Mouse (Mus musculus) midbrain, embryonic 12.5 days (tissue): Measurements from ENCODE around the gene Cers2. TPM values are rescaled to one million over a fixed set of nuclear protein-coding genes. Genes with fewer than 3 reads are reported as not detected.
A peak's percentile ranks its signal among the peaks of the same experiment; 100 is the strongest.
"Not testable (repeated sequence)": the region's sequence is repeated elsewhere in the genome, so short reads cannot be mapped to it uniquely, and the experiment has no call there.

Experiments
- ATAC-seq: fragments of 200-750 bp; cut with Nextera tagmentation; 2 replicates; pipeline ENCODE4 v1.8.0; 2017; ENCODE audit warnings: low read depth, moderate TSS enrichment, moderate library complexity; ENCODE audit not compliant: low FRiP score
- H3K27ac ChIP-seq: fragments of 300-500 bp; sonication (generic); replicated peaks from 2 replicates; pipeline ENCODE4 v1.5.1; 2016; ENCODE audit warnings: mild to moderate bottlenecking
- H3K27me3 ChIP-seq: fragments of 300-500 bp; sonication (generic); 2 replicates; pipeline ENCODE4 v1.6.1; 2016; ENCODE audit warnings: mild to moderate bottlenecking
- H3K36me3 ChIP-seq: fragments of 300-500 bp; sonication (generic); 2 replicates; pipeline ENCODE4 v1.6.1; 2016
- H3K4me1 ChIP-seq: fragments of 300-500 bp; sonication (generic); 2 replicates; pipeline ENCODE4 v1.6.1; 2016
- H3K4me2 ChIP-seq: fragments of 300-500 bp; sonication (generic); replicated peaks from 2 replicates; pipeline ENCODE4 v1.6.1; 2016; ENCODE audit warnings: mild to moderate bottlenecking, moderate library complexity
- H3K4me3 ChIP-seq: fragments of 300-500 bp; sonication (generic); 2 replicates; pipeline ENCODE4 v1.5.1; 2016; ENCODE audit warnings: mild to moderate bottlenecking
- H3K9ac ChIP-seq: fragments of 300-500 bp; sonication (generic); replicated peaks from 2 replicates; pipeline ENCODE4 v1.6.1; 2016; ENCODE audit warnings: mild to moderate bottlenecking, moderate library complexity
- H3K9me3 ChIP-seq: fragments of 300-500 bp; sonication (generic); 2 replicates; pipeline ENCODE4 v1.6.1; 2016; ENCODE audit warnings: mild to moderate bottlenecking
- WGBS: fragments of 180-500 bp; shearing (Covaris S2); methylation state at CpG from one replicate; pipeline ENCODE4 v1.1.7; 2016; 5-methylcytosine and 5-hydroxymethylcytosine counted together
- polyA plus RNA-seq: library from polyadenylated mRNA; unstranded; fragments of >200 nt; fragmentation: Nextera tagmentation; extraction: Ambion mirVana; gene quantifications from 2 replicates; pipeline ENCODE4 v1.2.1, GENCODE M21; 2016

Cers2 gene
- polyA plus RNA-seq, 1 experiment from 2014 or later, result 109 TPM

- WGBS, result 96% methylated on average over 6 of the region's 6 CpGs
- no peak for ATAC-seq
- Histone ChIP-seq H3K9me3 (no peaks in the 10 kb centered on the region), H3K36me3 (peaks cover 92% of the 10 kb centered on the region), H3K4me2 (no peak overlapping the region), H3K4me3 (no peak overlapping the region), H3K27me3 (no peaks in the 10 kb centered on the region), H3K4me1 (peaks cover 3% of the 10 kb centered on the region; the same call in 1 of the 2 replicates), H3K9ac (no peak overlapping the region), H3K27ac (no peak overlapping the region)
Observed at GRCm38 (mm10) chr3:95324454-95325144, 10.0 kb downstream of the Cers2 start.

GRCm38 (mm10) chr3:95328803-95329404, 14.3 kb downstream of the Cers2 start:
- H3K36me3 ChIP-seq, result peaks cover 85% of the 10 kb centered on the region
- WGBS, result 88% methylated on average over 1 of the region's 1 CpGs

GRCm38 (mm10) chr3:95331528-95331927, 16.9 kb downstream of the Cers2 start:
- Histone ChIP-seq H3K36me3 (peaks cover 80% of the 10 kb centered on the region), H3K9ac (no peak overlapping the region), H3K27me3 (no peaks in the 10 kb centered on the region), H3K4me3 (no peak overlapping the region), H3K4me2 (no peak overlapping the region), H3K27ac (no peak overlapping the region), H3K9me3 (no peaks in the 10 kb centered on the region), H3K4me1 (no peaks in the 10 kb centered on the region)
- no peak for ATAC-seq
- 86% methylated on average over 1 of the region's 1 CpGs for WGBS

More at GRCm38 (mm10) chr3:95328803-95329404, 14.3 kb downstream of the Cers2 start:
- no peaks in the 10 kb centered on the region for H3K9me3 ChIP-seq
- no peak overlapping the region for H3K9ac ChIP-seq
- H3K27ac ChIP-seq, result no peak overlapping the region
- no peak overlapping the region for H3K4me2 ChIP-seq
- no peaks in the 10 kb centered on the region for H3K4me1 ChIP-seq
- no peak for ATAC-seq
- no peaks in the 10 kb centered on the region for H3K27me3 ChIP-seq
- H3K4me3 ChIP-seq, result no peak overlapping the region

- Histone ChIP-seq H3K9ac (no peak overlapping the region), H3K4me1 (no peaks in the 10 kb centered on the region), H3K27ac (no peak overlapping the region), H3K4me3 (no peak overlapping the region), H3K36me3 (peaks cover 93% of the 10 kb centered on the region), H3K4me2 (no peak overlapping the region), H3K9me3 (no peaks in the 10 kb centered on the region), H3K27me3 (no peaks in the 10 kb centered on the region)
- no peak for ATAC-seq
- 97% methylated on average over 4 of the region's 4 CpGs for WGBS
Observed at GRCm38 (mm10) chr3:95337345-95337744, 22.8 kb downstream of the Cers2 start.

GRCm38 (mm10) chr3:95338251-95338650, 23.7 kb downstream of the Cers2 start:
- Histone ChIP-seq H3K36me3 (peaks cover 93% of the 10 kb centered on the region), H3K27ac (no peak overlapping the region), H3K27me3 (no peaks in the 10 kb centered on the region), H3K4me3 (no peak overlapping the region), H3K4me2 (no peak overlapping the region), H3K9ac (no peak overlapping the region), H3K9me3 (no peaks in the 10 kb centered on the region), H3K4me1 (no peaks in the 10 kb centered on the region)
- 96% methylated on average over 4 of the region's 4 CpGs for WGBS
- no peak for ATAC-seq

- peaks cover 89% of the 10 kb centered on the region for H3K36me3 ChIP-seq
- H3K4me1 ChIP-seq, H3K9me3 ChIP-seq, H3K27me3 ChIP-seq, H3K9ac ChIP-seq, ATAC-seq, H3K4me2 ChIP-seq, H3K4me3 ChIP-seq, H3K27ac ChIP-seq: not testable (repeated sequence)
- 98% methylated on average over 9 of the region's 9 CpGs for WGBS
Observed at GRCm38 (mm10) chr3:95343356-95344000, 28.9 kb downstream of the Cers2 start.

- peaks cover 76% of the 10 kb centered on the region for H3K36me3 ChIP-seq
- ATAC-seq, result no peak
- H3K9me3 ChIP-seq, result 0 out of 2 replicates have a peak, but pooled peaks cover 3% of the 10 kb centered on the region
- no peak overlapping the region for H3K4me3 ChIP-seq
- WGBS, result over 99% methylated on average over 7 of the region's 7 CpGs
- no peaks in the 10 kb centered on the region for H3K27me3 ChIP-seq
- no peak overlapping the region for H3K4me2 ChIP-seq
- no peak overlapping the region for H3K9ac ChIP-seq
- no peak overlapping the region for H3K27ac ChIP-seq
- no peaks in the 10 kb centered on the region for H3K4me1 ChIP-seq
Observed at GRCm38 (mm10) chr3:95346454-95346853, 31.9 kb downstream of the Cers2 start.

GRCm38 (mm10) chr3:95348343-95348742, 33.8 kb downstream of the Cers2 start:
- not testable (repeated sequence) for ATAC-seq, H3K4me1 ChIP-seq, H3K4me3 ChIP-seq, H3K9me3 ChIP-seq, H3K4me2 ChIP-seq, H3K9ac ChIP-seq, H3K27me3 ChIP-seq, H3K27ac ChIP-seq
- peaks cover 74% of the 10 kb centered on the region for H3K36me3 ChIP-seq
- 92% methylated on average over 5 of the region's 5 CpGs for WGBS

GRCm38 (mm10) chr3:95349491-95349890, 34.9 kb downstream of the Cers2 start:
- 0 out of 2 replicates have a peak, but pooled peaks cover 3% of the 10 kb centered on the region for H3K9me3 ChIP-seq
- peaks cover 74% of the 10 kb centered on the region for H3K36me3 ChIP-seq
- H3K4me1 ChIP-seq, result no peaks in the 10 kb centered on the region
- H3K4me2 ChIP-seq, result no peak overlapping the region
- no peak overlapping the region for H3K9ac ChIP-seq
- no peaks in the 10 kb centered on the region for H3K27me3 ChIP-seq
- H3K27ac ChIP-seq, result no peak overlapping the region
- H3K4me3 ChIP-seq, result no peak overlapping the region
- no peak for ATAC-seq

GRCm38 (mm10) chr3:95355911-95356544, 41.4 kb downstream of the Cers2 start:
- H3K4me1 ChIP-seq, H3K9me3 ChIP-seq, H3K27me3 ChIP-seq, H3K27ac ChIP-seq, H3K9ac ChIP-seq, ATAC-seq: not testable (repeated sequence)
- peaks cover 22% of the 10 kb centered on the region for H3K36me3 ChIP-seq
- WGBS, result 33% methylated on average over 10 of the region's 19 CpGs
- H3K4me2 ChIP-seq, result peak overlapping the region; percentile 50
- peak overlapping the region; percentile 60 for H3K4me3 ChIP-seq

GRCm38 (mm10) chr3:95356701-95357449, 42.3 kb downstream of the Cers2 start, which contains the start of gene Setdb1:
TSS of gene Setdb1 (minus strand) at chr3:95357202.
- WGBS, result under 1% methylated on average over 31 of the region's 57 CpGs
- H3K4me1 ChIP-seq, H3K27me3 ChIP-seq, H3K9me3 ChIP-seq: not testable (repeated sequence)
- Histone ChIP-seq H3K36me3 (peaks cover 19% of the 10 kb centered on the region), H3K27ac (peak within 1 kb of the TSS; percentile 42), H3K4me2 (peak within 1 kb of the TSS; percentile 50), H3K4me3 (peak within 1 kb of the TSS; percentile 60), H3K9ac (peak within 1 kb of the TSS; percentile 67)
- ATAC-seq, result peak; percentile 98
